Mouse (Mus musculus) cortical plate, adult 2 months (tissue): Measurements from ENCODE around the gene Ankrd13a.

Source experiments
- CTCF ChIP-seq: fragments of 200-500 bp; IDR thresholded peaks from 2 replicates; pipeline ENCODE4 v1.5.1; 2011; ENCODE audit warnings: mild to moderate bottlenecking, control low read depth, low read length; ENCODE audit not compliant: insufficient read depth; ENCODE audit errors: extremely low read depth
- POLR2A ChIP-seq: fragments of 200-500 bp; IDR thresholded peaks from 2 replicates; pipeline ENCODE4 v1.6.1; 2011; ENCODE audit warnings: mild to moderate bottlenecking, low read length, control low read depth; ENCODE audit not compliant: insufficient read depth; ENCODE audit errors: extremely low read depth

GRCm38 (mm10) chr5:114796299-114797012, 22.0 kb downstream of the Ankrd13a start:
- TF ChIP-seq CTCF (no peak), POLR2A (no peak)
